Comparison of ENCODE assay signal across 8 mouse cellular contexts in the genomic region with DNA sequence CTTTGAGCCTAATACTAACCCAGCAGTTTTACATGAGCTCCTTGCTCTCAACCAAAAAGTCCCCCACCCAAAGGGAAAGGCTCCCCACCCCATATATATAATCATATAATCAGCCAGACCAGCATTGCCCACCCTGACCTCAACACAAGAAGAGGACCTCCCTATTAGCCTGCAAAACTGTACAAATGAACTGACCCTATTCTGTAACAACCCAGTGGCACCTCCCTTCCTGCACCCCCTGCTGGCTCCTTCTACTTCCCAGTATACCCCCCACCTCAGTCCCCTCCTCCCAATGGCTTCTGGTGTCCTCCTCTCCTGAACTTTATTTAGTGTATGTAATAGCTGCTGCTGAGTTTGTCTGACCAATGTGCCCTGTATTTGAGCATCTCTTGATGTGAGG. TPM values are rescaled to one million over a fixed set of nuclear protein-coding genes. Genes with fewer than 3 reads are reported as not detected.
A peak's percentile ranks its signal among the peaks of the same experiment; 100 is the strongest.
DNase-seq lines count a peak whose midpoint lies in the region; ATAC-seq and TF ChIP-seq lines count a peak whose summit lies in the region.

No protein-coding gene starts in this region.

- H3K4me1 ChIP-seq in heart, embryonic 12.5 days (replicated peaks), result peaks cover 14% of the 10 kb centered on the region
- peaks cover 56% of the 10 kb centered on the region for H3K4me1 ChIP-seq in E14TG2a.4 (replicated peaks; ENCODE audit: low read depth, low read length)
- H3K4me1 ChIP-seq in forebrain, embryonic 15.5 days, result peaks cover 12% of the 10 kb centered on the region
- peaks cover 37% of the 10 kb centered on the region for H3K4me1 ChIP-seq in liver, embryonic 16.5 days (ENCODE audit: control insufficient read depth, low read depth, low read length)

- no peak overlapping the region for H3K27ac ChIP-seq in heart, embryonic 12.5 days (ENCODE audit: poor library complexity, severe bottlenecking)
- peak overlapping the region; percentile 77 for H3K27ac ChIP-seq in forebrain, embryonic 15.5 days (replicated peaks)
- peak overlapping the region; percentile 87 for H3K27ac ChIP-seq in liver, embryonic 16.5 days (ENCODE audit: low read length)

- no peaks in the 10 kb centered on the region for H3K9me3 ChIP-seq in heart, embryonic 12.5 days (replicated peaks)
- no peaks in the 10 kb centered on the region for H3K9me3 ChIP-seq in E14TG2a.4 (ENCODE audit: low read length)
- H3K9me3 ChIP-seq in forebrain, embryonic 15.5 days, result no peaks in the 10 kb centered on the region
- no peaks in the 10 kb centered on the region for H3K9me3 ChIP-seq in liver, embryonic 16.5 days (replicated peaks; ENCODE audit: control insufficient read depth, low read length)

- H3K4me3 ChIP-seq in heart, embryonic 12.5 days, result peak overlapping the region; percentile 74
- H3K4me3 ChIP-seq in E14TG2a.4 (replicated peaks; ENCODE audit: low read length), result peak overlapping the region; percentile 87
- H3K4me3 ChIP-seq in forebrain, embryonic 15.5 days, result peak overlapping the region; percentile 55
- H3K4me3 ChIP-seq in liver, embryonic 16.5 days (ENCODE audit: low read depth, low read length), result peak overlapping the region; percentile 82

- no peak for ATAC-seq in heart, embryonic 12.5 days (ENCODE audit: insufficient number of reproducible peaks, low FRiP score)
- ATAC-seq in forebrain, embryonic 15.5 days (replicated peaks), result no peak
- no peak for ATAC-seq in liver, embryonic 16.5 days (ENCODE audit: low read depth)
- ATAC-seq in monocyte, adult 5-6 weeks (replicated peaks; ENCODE audit: insufficient number of reproducible peaks, low FRiP score, low TSS enrichment, poor library complexity, severe bottlenecking), result no peak

- no peak for TF ChIP-seq CTCF in E14TG2a.4 (conservative IDR thresholded peaks at IDR 0.05; ENCODE audit: low read length)

- peaks cover 13% of the 10 kb centered on the region for H3K36me3 ChIP-seq in heart, embryonic 12.5 days
- peaks cover 12% of the 10 kb centered on the region for H3K36me3 ChIP-seq in E14TG2a.4 (ENCODE audit: insufficient read depth, low read length)
- H3K36me3 ChIP-seq in forebrain, embryonic 15.5 days, result peaks cover 3% of the 10 kb centered on the region; the same call in 1 of the 2 replicates
- H3K36me3 ChIP-seq in liver, embryonic 16.5 days (ENCODE audit: control insufficient read depth, insufficient read depth), result no peaks in the 10 kb centered on the region

- DNase-seq in heart, adult 8-10 months (ENCODE audit: low spot score), result no peak
- no peak for DNase-seq in layer of hippocampus, adult 11-12 months (ENCODE audit: low spot score)
- DNase-seq in lung, postnatal 14 days, result no peak

- peak overlapping the region; percentile 85 for H3K4me2 ChIP-seq in heart, embryonic 12.5 days
- peak overlapping the region; percentile 84 for H3K4me2 ChIP-seq in forebrain, embryonic 15.5 days (replicated peaks)
- peak overlapping the region; percentile 89 for H3K4me2 ChIP-seq in liver, embryonic 16.5 days (ENCODE audit: low read depth, low read length)

- peak overlapping the region; percentile 74; the same call in 1 of the 2 replicates for H3K9ac ChIP-seq in heart, embryonic 12.5 days
- H3K9ac ChIP-seq in forebrain, embryonic 15.5 days (replicated peaks), result peak overlapping the region; percentile 68; the same call in 1 of the 2 replicates
- no peak overlapping the region; the same call in 1 of the 2 replicates for H3K9ac ChIP-seq in liver, embryonic 16.5 days (ENCODE audit: low read depth, low read length)

- H3K27me3 ChIP-seq in heart, embryonic 12.5 days (replicated peaks), result no peaks in the 10 kb centered on the region
- peaks cover 19% of the 10 kb centered on the region for H3K27me3 ChIP-seq in E14TG2a.4 (ENCODE audit: insufficient read depth, low read length)
- no peaks in the 10 kb centered on the region for H3K27me3 ChIP-seq in forebrain, embryonic 15.5 days
- no peaks in the 10 kb centered on the region for H3K27me3 ChIP-seq in liver, embryonic 16.5 days (ENCODE audit: control insufficient read depth, insufficient read depth, low read depth, low read length)

RNA-seq across cellular contexts. Expression of a gene that starts 12.6 kb away (rescaled TPM):
- polyA plus RNA-seq in heart, embryonic 12.5 days (2016; fragmentation: Nextera tagmentation; extraction: Ambion mirVana), result 14.1 and 16.9 TPM in 2 replicates
- total RNA-seq in heart, adult 8-10 months (2022), result 1 to 10 TPM; 4.9 to 6.5 (median 5.8) TPM
- polyA plus RNA-seq in forebrain, embryonic 15.5 days (2015; fragmentation: Nextera tagmentation; extraction: Ambion mirVana), result 21.0 and 21.5 TPM in 2 replicates
- 4.8 and 5.3 TPM in 2 replicates for polyA plus RNA-seq in liver, embryonic 16.5 days (2015; fragmentation: Nextera tagmentation; extraction: Ambion mirVana)
- 4.2 to 6.2 TPM (median 5.4 TPM) in 3 replicates for total RNA-seq in monocyte, adult 5-6 weeks (2017)

RNA-seq across cellular contexts. Expression of a gene that starts 47.9 kb away (rescaled TPM):
- polyA plus RNA-seq in heart, embryonic 12.5 days (2016; fragmentation: Nextera tagmentation; extraction: Ambion mirVana), result 9.1 and 10.7 TPM in 2 replicates
- total RNA-seq in heart, adult 8-10 months (2022), result 1 to 10 TPM; 1.9 to 5.9 (median 4.4) TPM
- polyA plus RNA-seq in forebrain, embryonic 15.5 days (2015; fragmentation: Nextera tagmentation; extraction: Ambion mirVana), result 26.9 and 30.2 TPM in 2 replicates
- polyA plus RNA-seq in liver, embryonic 16.5 days (2015; fragmentation: Nextera tagmentation; extraction: Ambion mirVana), result 1.3 and 1.6 TPM in 2 replicates
- total RNA-seq in monocyte, adult 5-6 weeks (2017), result not detected in 3 replicates

RNA-seq across cellular contexts. Expression of a gene that starts 49.2 kb away (rescaled TPM):
- not detected in 2 replicates for polyA plus RNA-seq in heart, embryonic 12.5 days (2016; fragmentation: Nextera tagmentation; extraction: Ambion mirVana)
- total RNA-seq in heart, adult 8-10 months (2022), result not detected
- not detected in 2 replicates for polyA plus RNA-seq in forebrain, embryonic 15.5 days (2015; fragmentation: Nextera tagmentation; extraction: Ambion mirVana)
- polyA plus RNA-seq in liver, embryonic 16.5 days (2015; fragmentation: Nextera tagmentation; extraction: Ambion mirVana), result not detected in 2 replicates
- total RNA-seq in monocyte, adult 5-6 weeks (2017), result not detected in 3 replicates
